Mouse (Mus musculus): ENCODE measurements around the gene Jmjd7. TPM values are rescaled to one million over a fixed set of nuclear protein-coding genes. Genes with fewer than 3 reads are reported as not detected.

Jmjd7 gene
- total RNA-seq (2021): 1 to 10 TPM; 5.3 to 6.3 TPM
- long read RNA-seq, experiment 1, partial matches to known transcripts: 0 of 3 reads
- long read RNA-seq, experiment 1, other reads (novel, unspliced or antisense): 0 of 3 reads
- long read RNA-seq, experiment 2, partial matches to known transcripts: 0 of 4 reads
- long read RNA-seq, experiment 2, other reads (novel, unspliced or antisense): 2 of 4 reads

- peak; percentile 87 to 91 for DNase-seq (ENCODE audit: low spot score in 2 of 2)
Measured at GRCm38 (mm10) chr2:120026984-120027949, at the start of gene Jmjd7, which contains the start of gene Gm28042. Gene Jmjd7 (plus strand): TSS chr2:120027483. Gene Gm28042 (plus strand): TSS chr2:120027493.

- no peak for DNase-seq (ENCODE audit: low spot score in 2 of 2)
Measured at GRCm38 (mm10) chr2:119980343-119980986, 46.8 kb upstream of the Jmjd7 start.

GRCm38 (mm10) chr2:119981631-119982030 lies 45.7 kb upstream of the Jmjd7 start:
- no peak for DNase-seq (ENCODE audit: low spot score in 2 of 2)

GRCm38 (mm10) chr2:119985871-119986270 lies 41.4 kb upstream of the Jmjd7 start:
- DNase-seq (ENCODE audit: low spot score in 2 of 2): no peak

- no peak for DNase-seq (ENCODE audit: low spot score in 2 of 2)
Measured at GRCm38 (mm10) chr2:119986369-119986768, 40.9 kb upstream of the Jmjd7 start.

GRCm38 (mm10) chr2:119987441-119987840 lies 39.8 kb upstream of the Jmjd7 start:
- DNase-seq (ENCODE audit: low spot score in 2 of 2): no peak

GRCm38 (mm10) chr2:119988952-119989351 lies 38.3 kb upstream of the Jmjd7 start:
- no peak for DNase-seq (ENCODE audit: low spot score in 2 of 2)

- DNase-seq (ENCODE audit: low spot score in 2 of 2): no peak
Measured at GRCm38 (mm10) chr2:119990881-119991280, 36.4 kb upstream of the Jmjd7 start.

- DNase-seq (ENCODE audit: low spot score in 2 of 2): no peak
Measured at GRCm38 (mm10) chr2:119992349-119992748, 34.9 kb upstream of the Jmjd7 start.

- DNase-seq (ENCODE audit: low spot score in 2 of 2): no peak
Measured at GRCm38 (mm10) chr2:119993515-119993914, 33.8 kb upstream of the Jmjd7 start.

GRCm38 (mm10) chr2:119994839-119995238 lies 32.4 kb upstream of the Jmjd7 start:
- no peak for DNase-seq (ENCODE audit: low spot score in 2 of 2)

GRCm38 (mm10) chr2:119995391-119996281 lies 31.6 kb upstream of the Jmjd7 start:
- no peak for DNase-seq (ENCODE audit: low spot score in 2 of 2)

- no peak for DNase-seq (ENCODE audit: low spot score in 2 of 2)
Measured at GRCm38 (mm10) chr2:119997354-119997753, 29.9 kb upstream of the Jmjd7 start.

GRCm38 (mm10) chr2:119999731-120000130 lies 27.6 kb upstream of the Jmjd7 start:
- DNase-seq (ENCODE audit: low spot score in 2 of 2): no peak

GRCm38 (mm10) chr2:120000882-120001584 lies 26.2 kb upstream of the Jmjd7 start:
- no peak for DNase-seq (ENCODE audit: low spot score in 2 of 2)

- DNase-seq (ENCODE audit: low spot score in 2 of 2): no peak
Measured at GRCm38 (mm10) chr2:120001956-120002355, 25.3 kb upstream of the Jmjd7 start.

GRCm38 (mm10) chr2:120003970-120004369 lies 23.3 kb upstream of the Jmjd7 start:
- DNase-seq (ENCODE audit: low spot score in 2 of 2): no peak

GRCm38 (mm10) chr2:120006696-120007095 lies 20.6 kb upstream of the Jmjd7 start:
- DNase-seq (ENCODE audit: low spot score in 2 of 2): no peak

- DNase-seq (ENCODE audit: low spot score in 2 of 2): no peak
Measured at GRCm38 (mm10) chr2:120007680-120008210, 19.5 kb upstream of the Jmjd7 start.

GRCm38 (mm10) chr2:120008672-120009071 lies 18.6 kb upstream of the Jmjd7 start:
- DNase-seq (ENCODE audit: low spot score in 2 of 2): no peak
